Mouse (Mus musculus) gastrocnemius, postnatal 14 days (tissue): Measurements from ENCODE around the gene 0610037L13Rik. TPM values are rescaled to one million over a fixed set of nuclear protein-coding genes. Genes with fewer than 3 reads are reported as not detected.

Experiments
- DNase-seq: peaks from one replicate; pipeline ENCODE4 v3.0.0; 2021; ENCODE audit warnings: mixed read lengths
- intact Hi-C: fragments of 180-260 bp; cut with DNase I; formaldehyde crosslinking; loops from one replicate; pipeline ENCODE4 v1.15.1; 2025; ENCODE audit warnings: low total_unique reads
- long read RNA-seq, 2 experiments: library from polyadenylated mRNA; stranded (forward); transcript quantifications; one replicate each; pipeline ENCODE4 v2.0.0; 2021
- total RNA-seq, 2 experiments: library from RNA; stranded (reverse); gene quantifications; 2 replicates each; pipeline ENCODE4 v1.2.3; 2021

The 0610037L13Rik gene
- total RNA-seq = 10 to 100 TPM; 52.8 to 60.5 TPM
- long read RNA-seq, experiment 1, transcript 0610037L13Rik-207 (7 exons, 1,551 nt) = minor isoform, 15 of 46 reads
- long read RNA-seq, experiment 1, transcript 0610037L13Rik-212 (8 exons, 2,997 nt) = major isoform, 26 of 46 reads
- long read RNA-seq, experiment 1, partial matches to known transcripts = 0 of 46 reads
- long read RNA-seq, experiment 1, other reads (novel, unspliced or antisense) = 5 of 46 reads
- long read RNA-seq, experiment 2, transcript 0610037L13Rik-212 (8 exons, 2,997 nt) = major isoform, 19 of 32 reads
- long read RNA-seq, experiment 2, transcript 0610037L13Rik-207 (7 exons, 1,551 nt) = minor isoform, 8 of 32 reads
- long read RNA-seq, experiment 2, partial matches to known transcripts = 0 of 32 reads
- long read RNA-seq, experiment 2, other reads (novel, unspliced or antisense) = 5 of 32 reads

DNA sequence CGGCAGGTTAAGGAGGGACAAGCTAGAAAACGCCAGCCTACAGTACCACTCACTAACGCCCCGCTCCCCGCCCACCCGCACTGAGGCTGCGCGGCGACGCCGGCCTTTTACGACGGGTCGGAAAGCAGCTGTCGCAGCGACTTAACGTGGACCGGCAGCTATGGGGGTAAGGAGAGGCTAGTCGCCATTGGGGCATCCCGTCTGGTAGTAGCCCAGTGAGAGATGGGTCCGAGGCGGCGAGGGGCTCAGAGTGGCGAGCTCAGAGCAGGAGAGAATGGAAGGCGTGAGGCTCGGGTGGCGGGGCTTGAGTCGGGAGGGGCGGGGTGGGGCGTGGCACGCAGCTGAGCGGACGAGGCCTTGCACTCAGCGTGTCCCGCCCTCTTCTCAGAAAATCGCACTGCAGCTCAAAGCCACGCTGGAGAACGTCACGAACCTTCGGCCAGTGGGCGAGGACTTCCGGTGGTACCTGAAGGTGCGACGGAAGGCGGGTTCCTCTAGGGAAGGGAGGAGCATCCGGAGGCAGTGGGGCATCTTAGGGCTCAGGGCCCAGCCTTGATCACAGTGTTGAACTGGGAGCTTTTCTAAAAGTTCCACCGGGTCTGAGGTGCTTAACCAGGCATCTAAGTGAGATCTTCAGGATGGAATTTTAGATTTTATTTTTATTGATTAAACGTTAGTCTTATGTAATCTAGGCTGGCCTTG lies at the start of gene 0610037L13Rik:
0610037L13Rik (plus strand) TSS at position 83 of the 702 bp plus-strand sequence.
- peak; percentile 92 for DNase-seq
- intact Hi-C loops = no loop called here

DNA sequence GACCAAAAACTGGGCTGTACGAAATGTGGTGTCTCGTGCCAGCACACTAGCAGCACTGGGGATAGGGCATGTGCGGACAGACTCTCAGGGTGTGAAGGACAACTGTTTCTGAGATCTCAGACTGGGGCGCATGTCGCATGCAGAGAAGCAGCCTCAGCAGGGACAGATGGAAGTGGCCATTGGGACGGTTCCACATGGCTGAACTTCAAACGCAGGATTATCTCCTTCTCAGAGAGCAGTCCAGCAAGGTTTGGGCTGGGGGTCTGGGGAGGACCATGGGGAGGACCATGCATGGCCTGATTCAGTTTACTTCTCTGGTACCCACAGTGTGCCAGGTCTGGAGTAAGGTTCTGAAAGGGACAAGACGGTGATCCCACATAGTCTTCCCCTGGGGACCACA lies 45.9 kb upstream of the 0610037L13Rik start:
- intact Hi-C loops = no loop called here
- no peak for DNase-seq

DNA sequence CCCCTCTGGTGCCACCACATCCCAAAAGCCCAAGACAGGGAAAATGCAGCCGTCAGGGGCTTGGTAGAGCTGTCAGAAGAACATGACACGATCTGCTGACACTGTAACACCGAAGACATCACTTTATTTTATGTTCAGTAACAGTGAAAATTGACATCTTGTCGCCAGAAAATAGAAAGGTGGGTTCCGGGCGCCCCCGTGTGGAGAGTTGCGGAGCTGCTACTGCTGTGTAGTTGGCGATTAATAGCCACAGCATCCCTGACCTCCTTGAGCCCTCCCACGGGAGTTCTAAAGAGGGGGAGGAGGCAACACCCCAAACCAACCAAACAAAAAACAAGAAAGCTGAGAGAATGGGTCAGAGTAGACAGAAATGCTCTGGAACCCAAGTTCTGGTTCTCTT lies 44.6 kb upstream of the 0610037L13Rik start:
- intact Hi-C loops = no loop called here
- DNase-seq = peak; percentile 69

DNA sequence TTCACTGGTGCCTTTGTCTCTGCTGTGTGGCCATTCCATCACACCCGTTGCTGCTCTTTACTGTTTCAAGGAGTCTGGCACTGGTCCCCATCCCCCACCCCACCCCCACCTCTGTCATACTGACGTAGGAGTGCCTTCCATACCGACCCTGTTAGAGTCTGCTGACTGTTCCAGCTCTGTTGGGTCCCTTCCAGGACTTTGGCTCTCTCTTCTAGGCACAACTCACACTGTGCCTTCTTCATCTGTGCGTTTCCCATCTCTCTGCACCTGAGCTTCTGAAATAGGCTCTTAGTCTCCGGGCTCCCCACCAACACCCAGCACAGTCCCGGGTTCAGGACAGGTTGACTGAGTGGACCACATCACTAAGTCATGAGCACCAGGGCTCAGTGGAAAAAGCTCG lies 42.8 kb upstream of the 0610037L13Rik start:
- DNase-seq = no peak
- intact Hi-C loops = loop anchor here (2.0 kb wide), 1 partner anchor 108 kb away; no protein-coding TSS in a partner anchor

DNA sequence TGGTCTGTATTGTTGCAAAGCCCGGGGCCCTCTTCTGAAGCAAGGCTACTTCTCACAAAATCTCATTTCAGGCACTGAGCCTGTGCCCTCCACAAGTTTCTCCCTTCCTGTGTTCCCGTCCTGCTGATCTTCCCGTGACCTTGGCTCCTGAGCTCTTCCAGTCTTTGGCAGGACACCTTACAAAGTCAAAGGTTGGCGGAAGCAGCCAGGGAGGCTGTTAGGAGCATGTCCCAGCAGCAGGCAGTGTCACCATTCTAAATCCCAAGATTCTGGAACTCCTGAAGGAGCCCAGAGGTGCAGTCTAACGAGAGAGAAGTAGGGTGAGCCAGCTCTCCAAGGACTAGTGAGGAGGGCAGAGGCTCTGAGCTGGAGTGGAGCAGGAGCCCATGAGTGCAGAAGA lies 41.1 kb upstream of the 0610037L13Rik start:
- intact Hi-C loops = no loop called here
- no peak for DNase-seq

DNA sequence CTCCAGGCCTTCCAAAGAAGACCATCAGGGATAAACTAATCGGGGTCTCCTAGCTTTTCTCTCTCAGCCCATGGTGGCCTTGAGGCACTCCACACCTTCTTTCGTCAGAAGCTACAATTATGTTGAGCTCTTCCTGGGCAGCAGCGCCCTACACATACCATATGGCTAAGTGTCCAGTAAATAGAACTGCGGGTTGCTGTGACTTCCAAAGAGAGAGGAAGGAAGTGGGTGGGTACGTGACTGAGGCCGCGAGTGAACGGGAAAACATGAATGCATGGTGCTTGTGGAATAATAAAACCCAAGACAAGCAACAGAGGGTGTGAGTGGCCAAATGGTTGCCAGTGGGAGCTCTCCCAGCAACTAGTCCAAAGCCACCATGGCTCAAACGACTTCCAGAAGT lies 40.0 kb upstream of the 0610037L13Rik start:
- no peak for DNase-seq
- intact Hi-C loops = loop anchor here (5.0 kb wide), 1 partner anchor 888 kb away; no protein-coding TSS in a partner anchor

DNA sequence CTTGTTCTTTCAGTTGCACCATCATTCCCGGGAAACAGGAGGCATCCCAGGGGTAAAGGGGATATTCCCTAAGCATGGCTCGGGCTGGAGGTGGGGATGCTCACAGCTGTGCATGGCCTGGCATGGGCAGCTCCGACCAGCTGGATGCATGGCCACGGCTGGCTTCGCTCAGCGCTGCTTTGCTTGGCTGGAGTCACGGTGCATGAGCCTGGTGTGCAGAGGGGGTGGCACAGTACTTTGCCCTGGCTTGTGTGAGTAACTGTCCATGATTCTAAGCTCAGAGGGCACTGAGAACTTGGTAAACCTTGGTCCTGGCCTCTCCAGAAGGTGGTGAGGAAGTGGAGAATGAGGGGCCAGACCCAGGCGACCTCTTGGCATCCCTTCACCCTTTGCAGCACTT lies 39.5 kb upstream of the 0610037L13Rik start:
- intact Hi-C loops = loop anchor here (5.0 kb wide), 1 partner anchor 887 kb away; no protein-coding TSS in a partner anchor
- no peak for DNase-seq

DNA sequence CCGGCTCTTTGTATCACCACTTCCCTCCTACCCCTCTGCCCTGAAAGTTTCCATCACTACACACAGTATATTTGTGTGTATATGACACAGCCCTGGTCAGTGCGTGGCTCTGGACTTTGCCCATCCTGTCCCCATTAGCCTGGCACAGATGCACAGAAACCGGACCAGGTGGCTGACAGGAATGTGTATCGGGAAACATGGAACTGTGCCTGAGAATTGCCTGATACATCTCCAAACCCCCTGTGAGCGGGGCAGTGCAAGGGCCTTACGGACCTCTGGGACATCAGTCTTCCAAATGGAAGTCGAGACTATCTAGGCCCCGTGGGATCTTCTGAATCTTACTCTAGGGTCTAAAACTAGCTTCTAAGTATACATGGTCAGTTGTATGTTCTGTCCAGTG lies 36.3 kb upstream of the 0610037L13Rik start:
- no peak for DNase-seq
- intact Hi-C loops = loop anchor here (5.0 kb wide), 1 partner anchor 884 kb away; no protein-coding TSS in a partner anchor

DNA sequence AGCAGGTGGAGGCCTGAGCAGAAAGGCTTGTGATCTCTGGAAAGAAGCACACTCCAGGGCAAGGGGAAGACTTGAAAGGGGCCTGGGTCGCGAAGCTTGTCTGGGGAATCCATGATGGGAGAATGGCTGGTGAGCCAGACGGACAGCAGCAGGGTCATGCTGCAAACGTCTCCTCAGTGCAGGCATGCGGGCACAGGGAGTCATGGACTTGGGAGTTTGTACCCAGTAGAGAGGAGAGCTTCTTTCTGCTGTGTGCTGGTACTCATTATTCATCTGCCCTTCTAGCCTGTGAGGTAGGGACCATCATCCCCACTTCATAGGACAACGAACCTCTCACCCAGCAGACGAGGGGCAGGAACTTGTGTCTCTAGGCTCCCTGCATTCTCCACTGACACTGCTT lies 35.8 kb upstream of the 0610037L13Rik start:
- no peak for DNase-seq
- intact Hi-C loops = loop anchor here (5.0 kb wide), 1 partner anchor 883 kb away; no protein-coding TSS in a partner anchor

DNA sequence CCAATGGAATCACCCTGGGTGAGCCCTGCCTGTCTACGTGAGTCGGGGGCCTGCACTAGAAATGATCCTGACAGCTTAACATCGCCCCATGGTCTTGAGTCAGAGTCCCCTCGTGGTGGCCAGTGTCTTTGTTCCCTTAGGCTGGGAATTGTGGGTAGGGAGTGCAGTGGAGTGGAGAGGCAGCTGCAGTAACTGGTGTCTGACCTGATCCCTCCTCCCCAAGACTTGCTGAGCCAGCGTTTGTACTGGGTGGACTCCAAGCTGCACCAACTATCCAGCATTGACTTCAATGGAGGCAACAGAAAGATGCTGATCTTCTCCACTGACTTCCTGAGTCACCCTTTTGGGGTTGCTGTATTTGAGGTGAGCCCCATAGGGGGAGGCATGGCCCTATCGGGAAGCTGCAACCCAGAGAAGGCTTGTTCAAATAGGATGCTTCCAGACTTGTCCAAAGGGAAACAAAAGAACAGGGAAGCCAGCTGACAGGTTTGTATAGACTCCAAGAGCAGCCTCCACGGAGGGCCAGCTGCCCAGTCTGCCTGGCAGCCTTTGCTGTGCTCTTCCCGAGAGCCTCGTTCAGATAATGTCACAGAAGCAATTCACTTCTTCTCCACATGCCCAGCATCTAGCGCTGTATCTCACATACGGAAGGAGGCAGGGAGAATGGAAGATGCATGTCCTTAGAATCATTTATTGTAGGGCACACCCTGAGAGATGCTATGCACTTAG lies 32.5 kb upstream of the 0610037L13Rik start:
- intact Hi-C loops = no loop called here
- no peak for DNase-seq

DNA sequence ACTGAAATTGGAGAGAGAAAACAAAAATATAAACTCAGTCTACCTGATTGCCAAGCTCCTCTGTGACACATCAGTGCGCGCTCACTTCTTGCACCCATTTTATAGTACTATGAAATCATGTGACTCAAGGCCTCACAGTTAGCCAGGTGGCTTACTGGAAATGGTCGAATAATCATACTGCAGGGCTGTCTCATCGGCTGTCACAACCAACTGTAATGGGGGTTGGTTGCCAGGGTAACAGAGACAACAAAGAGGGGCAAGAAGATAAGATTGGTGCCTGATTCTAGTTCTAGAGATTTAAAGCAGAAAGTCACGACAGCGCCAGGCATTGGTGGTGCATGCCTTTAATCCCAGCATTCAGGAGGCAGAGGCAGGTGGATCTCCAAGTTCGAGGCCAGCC lies 30.6 kb upstream of the 0610037L13Rik start:
- no peak for DNase-seq
- intact Hi-C loops = no loop called here

DNA sequence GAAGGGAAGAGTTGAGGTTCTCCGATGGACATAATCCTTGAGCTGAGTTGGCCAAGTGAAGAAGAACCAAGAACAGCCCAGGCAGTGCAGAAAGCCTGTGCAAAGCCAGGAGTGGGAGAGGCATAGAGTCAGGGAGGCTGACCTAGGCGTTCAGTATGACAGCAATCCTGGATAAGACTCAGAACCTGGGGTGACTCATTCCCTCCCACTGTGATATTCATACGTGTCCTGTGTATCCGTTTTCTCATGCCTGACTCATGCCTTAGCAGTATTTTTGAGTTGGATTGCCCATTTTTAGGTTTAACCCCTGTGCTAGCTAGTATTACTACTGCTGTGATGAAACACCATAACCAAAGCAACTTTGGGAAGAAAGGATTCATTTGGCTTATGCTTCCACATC lies 24.7 kb upstream of the 0610037L13Rik start:
- intact Hi-C loops = no loop called here
- DNase-seq = no peak

DNA sequence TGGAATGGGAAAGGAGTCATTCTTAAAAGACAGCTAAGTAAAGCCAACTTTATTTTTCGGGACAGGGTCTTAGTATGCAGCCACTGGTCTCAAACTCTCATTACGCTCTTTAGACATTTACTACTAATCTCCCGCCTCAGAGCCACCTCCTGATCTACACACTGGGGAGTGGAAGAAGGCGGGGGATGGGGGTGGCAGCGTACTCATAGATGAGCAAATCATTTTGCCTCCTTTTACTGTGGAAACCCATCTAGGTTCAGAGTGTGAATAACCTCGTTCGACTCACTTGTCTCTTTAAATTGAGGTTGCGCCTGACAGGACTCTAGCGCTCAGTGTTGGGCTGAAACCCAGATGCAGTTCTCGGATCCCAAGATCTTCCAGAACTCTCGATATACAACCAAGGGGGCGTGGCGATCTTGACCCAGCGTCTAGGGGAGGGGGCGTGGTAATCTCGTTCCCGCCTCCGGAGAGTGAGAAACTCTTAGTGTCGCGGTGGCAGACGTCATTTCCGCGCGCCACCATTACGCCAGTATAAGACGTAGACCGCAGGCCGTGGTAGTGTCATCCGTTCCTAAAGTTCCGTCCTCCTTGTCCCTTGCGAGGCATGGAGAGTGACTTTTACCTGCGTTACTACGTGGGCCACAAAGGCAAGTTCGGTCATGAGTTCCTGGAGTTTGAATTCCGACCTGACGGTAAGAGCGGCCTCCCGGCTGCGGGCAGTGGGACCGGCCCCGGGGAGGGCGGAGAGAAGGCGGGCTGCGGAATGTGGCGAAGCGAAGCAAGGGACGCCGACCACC lies 10.2 kb upstream of the 0610037L13Rik start, which contains the start of gene Magoh:
Magoh (plus strand) TSS at position 502 of the 797 bp plus-strand sequence.
- intact Hi-C loops = no loop called here
- peak; percentile 97 for DNase-seq

DNA sequence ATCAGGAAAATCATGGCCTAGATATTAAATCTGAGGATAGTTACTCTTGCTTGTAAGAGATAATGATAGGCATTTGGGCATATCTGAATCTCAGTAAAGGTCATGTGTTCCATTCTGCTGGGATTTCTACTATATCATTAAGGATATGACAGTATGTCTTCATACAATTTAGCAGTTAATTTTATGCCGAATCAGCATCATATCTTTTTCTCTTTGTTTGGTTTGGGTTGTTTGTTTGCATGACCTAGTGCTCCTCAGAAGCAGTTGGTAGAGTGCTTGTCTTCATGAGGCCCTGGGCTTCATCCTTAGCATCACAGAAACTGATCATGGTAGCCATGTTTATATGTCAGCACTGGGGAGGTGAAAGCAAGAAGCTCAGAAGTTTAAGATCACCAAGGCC lies 8.0 kb upstream of the 0610037L13Rik start:
- intact Hi-C loops = no loop called here
- DNase-seq = no peak

DNA sequence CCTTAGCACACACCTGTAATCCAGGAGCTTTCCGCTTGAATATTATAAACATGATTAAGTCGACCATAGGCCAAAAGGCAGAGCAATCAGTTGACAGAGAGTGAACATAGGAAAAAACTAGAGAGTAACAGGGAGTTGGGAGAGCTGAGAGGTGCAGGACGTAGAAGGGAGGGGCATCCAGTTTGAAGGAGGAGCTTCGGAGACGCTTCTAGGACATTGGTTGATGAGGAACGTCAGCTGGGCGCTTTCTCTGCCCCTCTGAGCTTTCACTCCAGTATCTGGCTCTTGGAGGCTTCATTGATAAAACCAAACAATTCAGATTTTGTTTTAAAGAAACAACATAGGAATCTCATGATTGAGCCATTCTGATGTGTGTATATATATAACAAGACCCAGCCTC lies 3.2 kb upstream of the 0610037L13Rik start:
- no peak for DNase-seq

DNA sequence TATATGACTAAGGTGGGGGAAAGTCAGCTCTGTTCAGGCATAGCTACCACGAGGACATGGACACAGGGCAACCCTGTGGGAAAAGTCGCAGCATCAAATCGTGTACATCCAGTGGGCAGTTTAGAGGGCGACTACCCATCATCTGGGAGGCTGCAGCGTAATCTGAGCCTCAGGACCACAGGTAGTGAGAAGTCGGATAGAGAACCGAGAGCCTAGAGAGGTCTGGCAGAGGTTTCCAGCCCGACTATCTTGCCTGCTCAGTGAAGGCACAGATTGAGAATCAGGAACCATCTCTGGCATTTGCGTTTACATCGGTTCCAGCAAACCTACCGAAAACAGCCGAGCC lies 255 bp upstream of the 0610037L13Rik start:
- no peak for DNase-seq

More for the DNA sequence above, 3.2 kb upstream of the 0610037L13Rik start:
- intact Hi-C loops = no loop called here

DNA sequence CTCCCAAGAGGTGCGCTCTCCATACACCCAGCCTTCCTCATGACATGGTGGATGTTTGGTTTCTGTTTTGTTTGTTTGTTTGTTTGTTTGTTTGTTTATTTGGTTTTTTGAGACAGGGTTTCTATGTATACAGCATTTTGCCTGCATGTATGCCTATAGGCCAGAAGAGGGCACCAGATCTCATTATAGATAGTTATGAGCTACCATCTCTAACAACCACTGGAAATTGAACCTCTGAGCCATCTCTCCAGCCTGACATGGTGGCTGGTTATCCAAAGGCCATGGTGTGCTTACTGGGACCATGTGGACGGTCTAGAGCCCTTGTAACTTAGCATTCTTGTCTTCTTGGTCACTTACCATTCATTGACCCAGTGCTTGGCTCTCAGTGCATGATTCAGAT lies 3.0 kb downstream of the 0610037L13Rik start:
- no peak for DNase-seq
- intact Hi-C loops = no loop called here

More for the DNA sequence above, 255 bp upstream of the 0610037L13Rik start:
- intact Hi-C loops = no loop called here

DNA sequence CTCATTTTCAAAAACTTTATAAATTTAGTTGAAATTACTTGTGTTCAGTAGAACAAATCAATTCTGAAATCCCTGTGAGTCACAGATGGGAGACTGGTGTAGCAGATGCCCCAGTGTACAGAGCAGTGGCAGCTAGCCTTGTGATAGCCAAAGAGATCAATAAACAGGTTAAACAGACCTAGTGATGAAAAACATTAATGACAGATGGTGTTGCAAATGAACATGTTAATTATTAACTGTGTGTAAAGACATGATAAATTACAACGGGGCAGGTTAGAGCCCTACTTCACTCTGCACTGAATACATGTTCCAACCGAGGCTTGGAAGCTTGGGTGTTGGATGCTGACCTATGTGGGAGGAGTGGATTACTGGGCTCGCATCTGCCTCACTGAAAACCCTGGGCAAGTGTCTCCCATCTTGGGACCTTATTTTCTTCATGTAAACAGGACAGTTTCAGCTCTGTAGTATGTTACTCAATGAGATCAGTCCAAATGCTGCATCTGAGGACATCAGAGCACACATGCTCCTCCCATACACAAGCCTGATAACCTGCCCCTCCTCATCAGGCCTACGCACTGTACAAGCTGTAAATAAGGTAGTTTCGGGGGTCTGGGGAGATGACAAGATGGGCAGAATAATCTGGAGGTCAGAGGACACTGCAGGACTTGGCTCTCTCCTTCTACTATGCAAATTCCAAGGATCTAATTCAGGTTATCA lies 9.8 kb downstream of the 0610037L13Rik start:
- intact Hi-C loops = no loop called here
- no peak for DNase-seq

DNA sequence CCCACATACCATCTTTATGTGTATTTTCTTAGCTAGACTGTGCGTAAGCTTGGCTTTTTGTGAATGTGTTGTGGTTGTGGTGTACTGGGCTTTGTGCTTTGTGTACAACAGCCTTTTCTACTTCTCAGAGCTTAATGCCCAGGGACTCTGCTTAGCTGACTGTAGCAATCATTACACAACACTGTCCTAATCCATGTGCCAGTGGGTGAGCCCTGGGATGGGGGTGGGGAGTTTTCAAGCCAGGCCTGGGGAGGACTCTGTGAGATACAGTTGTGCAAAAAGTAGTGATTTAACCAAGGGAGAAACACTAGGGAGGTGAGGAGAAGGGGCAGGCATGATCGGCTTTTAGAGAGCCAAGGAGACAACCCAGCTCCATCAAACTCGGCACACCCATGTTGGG lies 10.6 kb downstream of the 0610037L13Rik start:
- DNase-seq = no peak
- intact Hi-C loops = no loop called here
